Comparison of ENCODE assay signal across 8 mouse cellular contexts in genomic region chr2:33154751-33155372, GRCm38 (mm10). TPM values are rescaled to one million over a fixed set of nuclear protein-coding genes. Genes with fewer than 3 reads are reported as not detected.
DNase-seq lines count a peak whose midpoint lies in the region; ATAC-seq and TF ChIP-seq lines count a peak whose summit lies in the region.

No protein-coding gene starts in this region.

- no peak overlapping the region for H3K4me3 ChIP-seq in C2C12 (ENCODE audit: insufficient read depth, poor library complexity, severe bottlenecking)
- no peak overlapping the region for H3K4me3 ChIP-seq in embryonic facial prominence, embryonic 10.5 days
- no peak overlapping the region for H3K4me3 ChIP-seq in heart, adult 2 months
- no peak overlapping the region for H3K4me3 ChIP-seq in limb, embryonic 14.5 days (replicated peaks; ENCODE audit: low read length)
- H3K4me3 ChIP-seq in stomach, postnatal 0 days (ENCODE audit: low read depth, low read length), result no peak overlapping the region

- WGBS in embryonic facial prominence, embryonic 10.5 days, result 29% methylated on average over 5 of the region's 5 CpGs
- 32% methylated on average over 5 of the region's 5 CpGs for WGBS in heart, adult 2 months
- 19% methylated on average over 5 of the region's 5 CpGs for WGBS in limb, embryonic 14.5 days
- 23% methylated on average over 5 of the region's 5 CpGs for WGBS in stomach, postnatal 0 days

- H3K27ac ChIP-seq in embryonic facial prominence, embryonic 10.5 days (replicated peaks), result no peak overlapping the region
- H3K27ac ChIP-seq in heart, adult 2 months, result no peak overlapping the region; the same call in 1 of the 2 replicates
- H3K27ac ChIP-seq in limb, embryonic 14.5 days (replicated peaks; ENCODE audit: low read depth, low read length), result no peak overlapping the region
- no peak overlapping the region for H3K27ac ChIP-seq in stomach, postnatal 0 days (replicated peaks)

- no peaks in the 10 kb centered on the region for H3K36me3 ChIP-seq in C2C12 (ENCODE audit: control insufficient read depth, insufficient read depth)
- no peaks in the 10 kb centered on the region for H3K36me3 ChIP-seq in embryonic facial prominence, embryonic 10.5 days (replicated peaks)
- no peaks in the 10 kb centered on the region for H3K36me3 ChIP-seq in heart, adult 2 months (ENCODE audit: control insufficient read depth, insufficient read depth, low read length)
- no peaks in the 10 kb centered on the region for H3K36me3 ChIP-seq in limb, embryonic 14.5 days (ENCODE audit: control insufficient read depth, insufficient read depth, low read length)
- no peaks in the 10 kb centered on the region for H3K36me3 ChIP-seq in stomach, postnatal 0 days (ENCODE audit: control insufficient read depth, insufficient read depth, low read length)

- no peak for TF ChIP-seq POLR2A in heart, adult 2 months (IDR thresholded peaks at IDR 0.05; ENCODE audit: insufficient read depth, low read depth, low read length)
- TF ChIP-seq POLR2A in limb, embryonic 14.5 days (IDR thresholded peaks at IDR 0.05; ENCODE audit: borderline replicate concordance, extremely low read depth, insufficient read depth, insufficient read length), result no peak

- H3K4me1 ChIP-seq in embryonic facial prominence, embryonic 10.5 days, result peaks cover 5% of the 10 kb centered on the region
- H3K4me1 ChIP-seq in heart, adult 2 months (ENCODE audit: control insufficient read depth, insufficient read depth, low read length), result peaks cover 5% of the 10 kb centered on the region
- peaks cover 5% of the 10 kb centered on the region for H3K4me1 ChIP-seq in limb, embryonic 14.5 days (ENCODE audit: control insufficient read depth, insufficient read depth, low read length)
- no peaks in the 10 kb centered on the region for H3K4me1 ChIP-seq in stomach, postnatal 0 days (replicated peaks; ENCODE audit: control insufficient read depth, insufficient read depth)

- no peaks in the 10 kb centered on the region for H3K79me2 ChIP-seq in C2C12 (ENCODE audit: control insufficient read depth, insufficient read depth)
- no peaks in the 10 kb centered on the region for H3K79me2 ChIP-seq in heart, adult 2 months (replicated peaks; ENCODE audit: control insufficient read depth, insufficient read depth, low read length)

- intact Hi-C loops in heart, adult 2 months (cut with DNase I), result loop anchor here (1.0 kb wide), 2 partner anchors 194 to 247 kb away; no protein-coding TSS in a partner anchor

- TF ChIP-seq CTCF in C2C12 (IDR thresholded peaks at IDR 0.05; ENCODE audit: control insufficient read depth, insufficient read depth, insufficient read length), result peak; percentile 92
- TF ChIP-seq CTCF in heart, adult 2 months (IDR thresholded peaks at IDR 0.05), result no peak; the same call in 1 of the 2 replicates
- TF ChIP-seq CTCF in stomach, postnatal 0 days (IDR thresholded peaks at IDR 0.05; ENCODE audit: low read depth), result peak; percentile 98

- peak; percentile 74; the same call in 1 of the 2 replicates for ATAC-seq in limb, embryonic 14.5 days (ENCODE audit: low FRiP score, low read depth)
- ATAC-seq in stomach, postnatal 0 days (ENCODE audit: low FRiP score, low TSS enrichment), result peak; percentile 55; the same call in 1 of the 2 replicates

- DNase-seq in adrenal gland, postnatal 14 days, result peak; percentile 83
- peak; percentile 78 for DNase-seq in embryonic facial prominence, embryonic 10.5 days (ENCODE audit: low spot score)
- peak; percentile 65 to 79 for DNase-seq in heart, adult 2 months
- peak; percentile 88 for DNase-seq in kidney, adult 9 months
- peak; percentile 77 for DNase-seq in limb, embryonic 14.5 days (ENCODE audit: low spot score)
- DNase-seq in neural tube, embryonic 10.5 days (ENCODE audit: extremely low spot score, low spot score), result peak; percentile 81
- peak; percentile 73 for DNase-seq in stomach, postnatal 0 days (ENCODE audit: low spot score)

- no peak overlapping the region for H3K4me2 ChIP-seq in limb, embryonic 14.5 days (replicated peaks; ENCODE audit: low read depth, low read length, severe bottlenecking)
- no peak overlapping the region for H3K4me2 ChIP-seq in stomach, postnatal 0 days (replicated peaks; ENCODE audit: low read depth)

- no peak overlapping the region for H3ac ChIP-seq in C2C12 (ENCODE audit: control insufficient read depth, insufficient read length, low read depth)

- peak; percentile 94 for TF ChIP-seq EP300 in heart, adult 2 months (IDR thresholded peaks at IDR 0.05; ENCODE audit: insufficient read depth, low read depth, low read length)
- TF ChIP-seq EP300 in stomach, postnatal 0 days (optimal IDR thresholded peaks at IDR 0.05), result no peak

- H3K79me3 ChIP-seq in C2C12 (ENCODE audit: low read depth), result no peaks in the 10 kb centered on the region

- no peaks in the 10 kb centered on the region for H3K9me3 ChIP-seq in embryonic facial prominence, embryonic 10.5 days
- no peaks in the 10 kb centered on the region for H3K9me3 ChIP-seq in limb, embryonic 14.5 days (ENCODE audit: control insufficient read depth, low read length)
- H3K9me3 ChIP-seq in stomach, postnatal 0 days (ENCODE audit: control insufficient read depth, low read length), result no peaks in the 10 kb centered on the region

- H3K27me3 ChIP-seq in C2C12 (ENCODE audit: control insufficient read depth, insufficient read depth, insufficient read length), result no peaks in the 10 kb centered on the region
- no peaks in the 10 kb centered on the region for H3K27me3 ChIP-seq in embryonic facial prominence, embryonic 10.5 days (replicated peaks; ENCODE audit: low read depth, poor library complexity, severe bottlenecking)
- H3K27me3 ChIP-seq in heart, adult 2 months (ENCODE audit: control insufficient read depth, insufficient read depth, low read length), result no peaks in the 10 kb centered on the region
- H3K27me3 ChIP-seq in limb, embryonic 14.5 days (ENCODE audit: control insufficient read depth, insufficient read depth, low read length), result no peaks in the 10 kb centered on the region
- no peaks in the 10 kb centered on the region for H3K27me3 ChIP-seq in stomach, postnatal 0 days (ENCODE audit: control insufficient read depth, insufficient read depth, low read length)

- no peak overlapping the region for H3K9ac ChIP-seq in heart, adult 2 months (ENCODE audit: low read depth, low read length)
- no peak overlapping the region for H3K9ac ChIP-seq in limb, embryonic 14.5 days (ENCODE audit: low read depth, low read length, severe bottlenecking)
- H3K9ac ChIP-seq in stomach, postnatal 0 days (ENCODE audit: low read length), result no peak overlapping the region

TF ChIP-seq in C2C12, 6 proteins besides CTCF, POLR2A, EP300 and RAD21:
- TF ChIP-seq CEBPB (IDR thresholded peaks at IDR 0.05; ENCODE audit: low read depth) (peak; percentile 15), MYOD1 (IDR thresholded peaks at IDR 0.05; ENCODE audit: control insufficient read depth, insufficient read length, low read depth) (no peak), MYOG (IDR thresholded peaks at IDR 0.05; ENCODE audit: control insufficient read depth, extremely low read depth, insufficient read length) (no peak)

RNA-seq across cellular contexts. Expression of gene Garnl3, which starts 23.4 kb away (rescaled TPM):
- 2.6 TPM for polyA plus RNA-seq in C2C12 (2012; fragmentation: generic; extraction: Trizol)
- total RNA-seq in adrenal gland, postnatal 14 days (2021), result 15.1 and 20.9 TPM in 2 replicates
- polyA plus RNA-seq in embryonic facial prominence, embryonic 10.5 days (2016; fragmentation: Nextera tagmentation; extraction: Ambion mirVana), result 5.7 and 10.6 TPM in 2 replicates
- total RNA-seq in heart, adult 2 months (2021), result 1 to 10 TPM; 3.6 to 3.8 TPM
- polyA plus RNA-seq in heart, adult 2 months (2012; rRNA removed), result 1.9 and 2.3 TPM in 2 replicates
- polyA plus RNA-seq in limb, embryonic 14.5 days (2012; rRNA removed), result 10.1 and 12.0 TPM in 2 replicates
- polyA plus RNA-seq in limb, embryonic 14.5 days (2014; fragmentation: Nextera tagmentation; extraction: Ambion mirVana), result 9.6 and 10.0 TPM in 2 replicates
- 5.6 and 6.7 TPM in 2 replicates for polyA plus RNA-seq in stomach, postnatal 0 days (2015; fragmentation: Nextera tagmentation; extraction: Ambion mirVana)
